Mouse (Mus musculus): Measurements from ENCODE around the gene Chmp2a. TPM values are rescaled to one million over a fixed set of nuclear protein-coding genes. Genes with fewer than 3 reads are reported as not detected.
A peak's percentile ranks its signal among the peaks of the same experiment; 100 is the strongest.

Chmp2a gene
- polyA plus RNA-seq, 1 experiment from 2014 or later = 132 TPM

DNA sequence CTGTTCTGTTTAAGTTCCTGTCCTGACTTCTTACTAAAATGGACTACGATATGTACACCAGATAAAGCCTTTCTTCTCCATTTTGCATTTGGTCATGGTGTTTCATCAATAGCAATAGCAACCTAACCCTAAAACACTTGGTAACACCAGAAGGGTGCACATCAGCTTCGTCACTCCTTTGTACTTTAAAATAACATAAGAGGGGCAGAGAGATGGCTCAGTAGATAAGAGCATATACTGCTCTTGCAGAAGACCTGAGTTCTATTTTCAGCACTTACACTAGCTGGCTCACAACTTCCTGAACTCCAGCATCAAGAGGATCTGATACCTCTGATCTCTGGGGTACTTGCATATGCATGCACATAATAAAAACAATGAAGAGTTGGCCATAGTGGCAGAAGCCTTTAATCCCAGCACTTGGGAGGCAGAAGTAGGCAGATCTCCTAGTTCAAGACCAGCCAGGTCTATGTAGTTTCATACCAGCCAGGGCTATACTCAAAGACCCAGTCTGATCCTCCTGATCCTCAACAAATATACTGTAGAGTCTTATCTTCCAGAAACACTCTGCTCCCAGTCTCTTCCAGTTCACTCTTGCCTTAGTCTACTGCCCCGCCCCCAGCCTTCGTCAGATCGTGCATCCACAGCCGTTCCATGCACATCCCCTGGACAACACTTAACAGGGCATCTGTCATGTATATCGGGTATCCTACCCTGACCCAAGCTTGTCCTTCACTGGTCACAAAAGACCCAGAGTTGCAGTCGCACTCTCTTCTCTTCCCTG lies 47.0 kb downstream of the Chmp2a start:
- WGBS (ENCODE audit: insufficient replicate concordance) = 62% methylated on average over 8 of the region's 8 CpGs
- Histone ChIP-seq H3K4me1 (ENCODE audit: insufficient read depth) (peaks cover 4% of the 10 kb centered on the region), H3K4me3 (ENCODE audit: low read depth, low read length) (no peak overlapping the region), H3K4me2 (ENCODE audit: low read depth, low read length) (no peak overlapping the region), H3K9ac (replicated peaks) (no peak overlapping the region), H3K9me3 (ENCODE audit: low read length) (no peaks in the 10 kb centered on the region), H3K36me3 (replicated peaks; ENCODE audit: insufficient read depth, low read length) (no peaks in the 10 kb centered on the region; the same call in 1 of the 2 replicates), H3K27me3 (ENCODE audit: insufficient read depth, low read length) (no peaks in the 10 kb centered on the region), H3K27ac (ENCODE audit: low read depth) (peak overlapping the region; percentile 1; the same call in 1 of the 2 replicates)
- ATAC-seq (peak; percentile 73), DNase-seq (no peak)
- TF ChIP-seq EP300 (IDR thresholded peaks at IDR 0.05; ENCODE audit: low read depth) (0 out of 2 replicates have a peak, but pooled peaks have one; percentile 20), CTCF (IDR thresholded peaks at IDR 0.05; ENCODE audit: low read depth) (no peak)

DNA sequence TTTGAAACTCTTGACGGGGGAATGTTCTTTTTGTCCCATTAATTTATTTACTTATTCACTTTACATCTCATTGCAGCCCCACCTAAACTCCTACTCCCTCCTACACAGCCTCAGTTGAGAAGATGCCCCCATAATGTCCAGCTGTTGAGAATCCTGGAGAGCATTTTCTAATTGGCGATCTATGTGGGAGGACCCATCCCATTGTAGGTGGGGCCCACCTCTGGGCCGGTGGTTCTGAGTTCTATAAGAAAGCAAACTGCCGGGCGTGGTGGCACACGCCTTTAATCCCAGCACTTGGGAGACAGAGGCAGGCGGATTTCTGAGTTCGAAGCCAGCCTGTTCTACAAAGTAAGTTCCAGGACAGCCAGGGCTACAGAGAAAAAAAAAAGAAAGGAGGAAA lies 47.7 kb downstream of the Chmp2a start:
- H3K36me3 ChIP-seq (replicated peaks; ENCODE audit: insufficient read depth, low read length) = no peaks in the 10 kb centered on the region; the same call in 1 of the 2 replicates
- no peak overlapping the region for H3K4me3 ChIP-seq (ENCODE audit: low read depth, low read length)
- TF ChIP-seq CTCF (IDR thresholded peaks at IDR 0.05; ENCODE audit: low read depth) (no peak), EP300 (IDR thresholded peaks at IDR 0.05; ENCODE audit: low read depth) (no peak)
- no peak overlapping the region for H3K4me2 ChIP-seq (ENCODE audit: low read depth, low read length)
- no peaks in the 10 kb centered on the region for H3K27me3 ChIP-seq (ENCODE audit: insufficient read depth, low read length)
- no peaks in the 10 kb centered on the region for H3K9me3 ChIP-seq (ENCODE audit: low read length)
- ATAC-seq (no peak), DNase-seq (no peak)
- WGBS (ENCODE audit: insufficient replicate concordance) = 79% methylated on average over 8 of the region's 8 CpGs
- H3K4me1 ChIP-seq (ENCODE audit: insufficient read depth) = peaks cover 4% of the 10 kb centered on the region
- H3K9ac ChIP-seq (replicated peaks) = no peak overlapping the region
- H3K27ac ChIP-seq (ENCODE audit: low read depth) = 0 out of 2 replicates have a peak overlapping the region, but pooled peaks have one; percentile 1

DNA sequence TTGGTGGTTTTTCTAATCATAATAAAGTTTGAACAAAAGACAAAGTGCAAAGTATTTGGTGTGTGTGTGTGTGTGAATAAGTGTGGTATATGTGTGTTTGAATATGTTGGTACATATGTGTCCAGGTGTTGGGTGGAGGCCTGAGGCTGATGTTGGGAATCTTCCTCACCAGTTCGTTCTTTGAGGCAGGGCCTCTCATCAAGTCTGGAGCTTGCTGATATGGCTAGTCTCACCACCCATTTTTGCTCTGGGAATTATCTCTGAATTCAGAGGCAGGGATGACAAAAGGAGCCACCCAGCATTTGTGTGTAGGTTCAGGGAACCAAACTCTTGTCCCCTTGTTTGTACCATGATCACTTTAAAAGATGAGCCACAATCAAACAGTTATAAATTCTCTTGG lies 48.9 kb downstream of the Chmp2a start:
- Histone ChIP-seq H3K4me1 (ENCODE audit: insufficient read depth) (peaks cover 4% of the 10 kb centered on the region), H3K4me3 (ENCODE audit: low read depth, low read length) (no peak overlapping the region), H3K36me3 (replicated peaks; ENCODE audit: insufficient read depth, low read length) (no peaks in the 10 kb centered on the region; the same call in 1 of the 2 replicates), H3K9ac (replicated peaks) (no peak overlapping the region), H3K27ac (ENCODE audit: low read depth) (no peak overlapping the region), H3K4me2 (ENCODE audit: low read depth, low read length) (no peak overlapping the region), H3K9me3 (ENCODE audit: low read length) (no peaks in the 10 kb centered on the region), H3K27me3 (ENCODE audit: insufficient read depth, low read length) (no peaks in the 10 kb centered on the region)
- TF ChIP-seq EP300 (IDR thresholded peaks at IDR 0.05; ENCODE audit: low read depth) = no peak; the same call in 1 of the 2 replicates
- TF ChIP-seq CTCF (IDR thresholded peaks at IDR 0.05; ENCODE audit: low read depth) = no peak
- ATAC-seq = peak; percentile 54
- no peak for DNase-seq
- WGBS (ENCODE audit: insufficient replicate concordance) = 62% methylated on average over 1 of the region's 1 CpGs

Other genes starting within 250 kb of the Chmp2a start
- 0.04 and 0.13 TPM in 2 replicates for gene Zscan18, start 231.2 kb downstream of the Chmp2a start, polyA plus RNA-seq (2015; fragmentation: Nextera tagmentation; extraction: Ambion mirVana)
- 1.2 and 2.1 TPM in 2 replicates for gene Zfp329, start 215.9 kb downstream of the Chmp2a start, polyA plus RNA-seq (2015; fragmentation: Nextera tagmentation; extraction: Ambion mirVana)
- gene Zfp110, start 200.0 kb downstream of the Chmp2a start, polyA plus RNA-seq (2015; fragmentation: Nextera tagmentation; extraction: Ambion mirVana) = 8.1 and 8.5 TPM in 2 replicates
- 0.61 and 0.65 TPM in 2 replicates for gene Zfp128, start 153.6 kb downstream of the Chmp2a start, polyA plus RNA-seq (2015; fragmentation: Nextera tagmentation; extraction: Ambion mirVana)
- gene Zscan22, start 137.0 kb downstream of the Chmp2a start, polyA plus RNA-seq (2015; fragmentation: Nextera tagmentation; extraction: Ambion mirVana) = 2.3 and 2.5 TPM in 2 replicates
- gene Rps5, start 112.5 kb downstream of the Chmp2a start, polyA plus RNA-seq (2015; fragmentation: Nextera tagmentation; extraction: Ambion mirVana) = 556 and 564 TPM in 2 replicates
- gene Rnf225, start 107.4 kb downstream of the Chmp2a start, polyA plus RNA-seq (2015; fragmentation: Nextera tagmentation; extraction: Ambion mirVana) = 0.05 TPM in 2 replicates
- gene Zfp324, start 69.0 kb downstream of the Chmp2a start, polyA plus RNA-seq (2015; fragmentation: Nextera tagmentation; extraction: Ambion mirVana) = 1.5 and 1.9 TPM in 2 replicates
- 1.6 and 1.8 TPM in 2 replicates for gene Zfp446, start 57.0 kb downstream of the Chmp2a start, polyA plus RNA-seq (2015; fragmentation: Nextera tagmentation; extraction: Ambion mirVana)
- 103 and 122 TPM in 2 replicates for gene Slc27a5, start 36.6 kb downstream of the Chmp2a start, polyA plus RNA-seq (2015; fragmentation: Nextera tagmentation; extraction: Ambion mirVana)
- 56.0 and 59.1 TPM in 2 replicates for gene Trim28, start 35.7 kb downstream of the Chmp2a start, polyA plus RNA-seq (2015; fragmentation: Nextera tagmentation; extraction: Ambion mirVana)
- 5.6 and 7.2 TPM in 2 replicates for gene Zbtb45, start 24.8 kb downstream of the Chmp2a start, polyA plus RNA-seq (2015; fragmentation: Nextera tagmentation; extraction: Ambion mirVana)
- 53.8 and 59.8 TPM in 2 replicates for gene Ube2m, start 3.5 kb upstream of the Chmp2a start, polyA plus RNA-seq (2015; fragmentation: Nextera tagmentation; extraction: Ambion mirVana)
- 0.26 and 0.29 TPM in 2 replicates for gene Mzf1, start 20.0 kb upstream of the Chmp2a start, polyA plus RNA-seq (2015; fragmentation: Nextera tagmentation; extraction: Ambion mirVana)
- gene Vmn1r85, start 60.4 kb upstream of the Chmp2a start, polyA plus RNA-seq (2015; fragmentation: Nextera tagmentation; extraction: Ambion mirVana) = not detected in 2 replicates
- not detected in 2 replicates for gene Vmn1r86, start 85.1 kb upstream of the Chmp2a start, polyA plus RNA-seq (2015; fragmentation: Nextera tagmentation; extraction: Ambion mirVana)
- not detected in 2 replicates for gene Vmn1r87, start 105.3 kb upstream of the Chmp2a start, polyA plus RNA-seq (2015; fragmentation: Nextera tagmentation; extraction: Ambion mirVana)
- 0.01 TPM in 1 of 2 replicates, not detected in the other for gene Vmn1r88, start 124.8 kb upstream of the Chmp2a start, polyA plus RNA-seq (2015; fragmentation: Nextera tagmentation; extraction: Ambion mirVana)
- not detected in 2 replicates for gene Vmn1r89, start 178.2 kb upstream of the Chmp2a start, polyA plus RNA-seq (2015; fragmentation: Nextera tagmentation; extraction: Ambion mirVana)
- gene Lig1, start 242.5 kb upstream of the Chmp2a start, polyA plus RNA-seq (2015; fragmentation: Nextera tagmentation; extraction: Ambion mirVana) = 50.9 and 60.5 TPM in 2 replicates
- 1.5 and 1.7 TPM in 2 replicates for gene Zswim9, start 243.9 kb upstream of the Chmp2a start, polyA plus RNA-seq (2015; fragmentation: Nextera tagmentation; extraction: Ambion mirVana)

Data from liver, postnatal 0 days (tissue).